Mouse (Mus musculus) heart, embryonic 10.5 days (tissue): Measurements from ENCODE around the gene Gdf1. TPM values are rescaled to one million over a fixed set of nuclear protein-coding genes. Genes with fewer than 3 reads are reported as not detected.
A peak's percentile ranks its signal among the peaks of the same experiment; 100 is the strongest.

ENCODE experiments used
- DNase-seq: peaks from one replicate; pipeline ENCODE4 v3.0.0-alpha.2; 2017; ENCODE audit warnings: low spot score
- H3K27ac ChIP-seq: fragments of 300-500 bp; sonication (generic); 2 replicates; pipeline ENCODE4 v1.5.1; 2016; ENCODE audit warnings: mild to moderate bottlenecking
- H3K27me3 ChIP-seq: fragments of 300-500 bp; sonication (generic); 2 replicates; pipeline ENCODE4 v1.6.1; 2016; ENCODE audit warnings: mild to moderate bottlenecking; ENCODE audit not compliant: poor library complexity, insufficient read depth, severe bottlenecking
- H3K36me3 ChIP-seq: fragments of 300-500 bp; sonication (generic); 2 replicates; pipeline ENCODE4 v1.6.1; 2016; ENCODE audit warnings: mild to moderate bottlenecking, moderate library complexity
- H3K4me1 ChIP-seq: fragments of 300-500 bp; sonication (generic); 2 replicates; pipeline ENCODE4 v1.6.1; 2016; ENCODE audit warnings: mild to moderate bottlenecking
- H3K4me3 ChIP-seq: fragments of 300-500 bp; sonication (generic); 2 replicates; pipeline ENCODE4 v1.5.1; 2016; ENCODE audit warnings: mild to moderate bottlenecking, moderate library complexity
- H3K9me3 ChIP-seq: fragments of 300-500 bp; sonication (generic); 2 replicates; pipeline ENCODE4 v1.6.1; 2016; ENCODE audit warnings: mild to moderate bottlenecking, moderate library complexity
- WGBS: fragments of 180-500 bp; shearing (Covaris S2); methylation state at CpG from one replicate; pipeline ENCODE4 v1.1.7; 2016; 5-methylcytosine and 5-hydroxymethylcytosine counted together
- polyA plus RNA-seq: library from polyadenylated mRNA; unstranded; fragments of >200 nt; fragmentation: Nextera tagmentation; extraction: Ambion mirVana; gene quantifications from 2 replicates; pipeline ENCODE4 v1.2.1, GENCODE M21; 2016

Gene Gdf1
- polyA plus RNA-seq, 1 experiment from 2014 or later: 4.2 TPM

DNA sequence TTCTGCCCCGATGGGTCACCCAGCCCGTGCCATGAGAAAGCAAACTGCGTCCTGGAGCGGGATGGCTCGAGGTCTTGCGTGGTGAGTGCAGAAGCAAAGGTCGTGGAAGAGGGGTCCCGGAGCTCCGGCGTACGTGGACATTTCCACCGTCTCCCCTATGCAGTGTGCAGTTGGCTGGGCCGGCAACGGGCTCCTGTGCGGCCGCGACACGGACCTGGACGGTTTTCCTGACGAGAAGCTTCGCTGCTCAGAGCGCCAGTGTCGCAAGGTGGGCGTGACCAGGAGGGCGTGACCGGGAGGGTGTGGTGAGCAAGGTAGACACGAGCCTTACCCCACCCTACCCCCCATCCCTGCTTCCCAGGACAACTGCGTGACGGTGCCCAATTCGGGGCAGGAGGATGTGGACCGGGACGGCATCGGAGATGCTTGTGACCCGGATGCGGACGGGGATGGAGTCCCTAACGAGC, 46.7 kb downstream of the Gdf1 start:
- H3K4me1 ChIP-seq: peaks cover 40% of the 10 kb centered on the region
- peak overlapping the region; percentile 30 for H3K4me3 ChIP-seq
- WGBS: 9% methylated on average over 37 of the region's 37 CpGs
- no peak for DNase-seq
- H3K27ac ChIP-seq: no peak overlapping the region
- H3K9me3 ChIP-seq: no peaks in the 10 kb centered on the region
- H3K27me3 ChIP-seq: peaks cover 98% of the 10 kb centered on the region
- no peaks in the 10 kb centered on the region for H3K36me3 ChIP-seq

DNA sequence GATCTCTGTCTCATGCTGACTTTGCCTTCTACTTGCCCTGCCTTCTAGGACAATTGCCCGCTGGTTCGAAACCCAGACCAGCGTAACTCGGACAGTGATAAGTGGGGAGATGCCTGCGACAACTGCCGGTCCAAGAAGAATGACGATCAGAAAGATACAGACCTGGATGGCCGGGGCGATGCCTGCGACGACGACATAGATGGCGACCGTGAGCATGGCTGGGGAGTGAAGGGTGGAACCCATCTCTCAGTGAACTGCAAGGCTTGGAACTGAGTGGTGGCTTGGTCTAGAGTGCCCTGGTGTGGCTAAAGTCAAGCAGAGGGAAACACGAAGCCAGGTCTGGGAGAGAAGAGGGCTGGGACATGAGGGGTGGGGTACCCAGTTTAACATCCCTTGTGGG, 47.4 kb downstream of the Gdf1 start:
- Histone ChIP-seq H3K36me3 (no peaks in the 10 kb centered on the region), H3K4me1 (peaks cover 37% of the 10 kb centered on the region), H3K27me3 (peaks cover 98% of the 10 kb centered on the region), H3K9me3 (no peaks in the 10 kb centered on the region), H3K27ac (no peak overlapping the region), H3K4me3 (no peak overlapping the region)
- no peak for DNase-seq
- 13% methylated on average over 15 of the region's 15 CpGs for WGBS

DNA sequence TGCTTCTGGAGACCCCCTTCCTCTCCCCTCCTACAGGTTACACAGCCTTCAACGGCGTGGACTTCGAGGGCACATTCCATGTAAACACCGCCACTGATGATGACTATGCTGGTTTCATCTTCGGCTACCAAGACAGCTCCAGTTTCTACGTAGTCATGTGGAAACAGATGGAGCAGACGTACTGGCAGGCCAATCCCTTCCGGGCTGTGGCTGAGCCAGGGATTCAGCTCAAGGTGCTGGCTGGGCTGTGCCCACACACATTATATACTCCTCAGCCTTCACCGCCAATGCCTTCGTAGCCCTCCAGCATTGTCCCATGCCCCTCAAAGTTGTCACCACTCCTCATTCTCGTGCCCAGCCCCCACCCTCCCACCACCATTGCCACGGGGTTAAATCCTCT, 50.5 kb downstream of the Gdf1 start:
- no peak for DNase-seq
- no peak overlapping the region for H3K4me3 ChIP-seq
- 78% methylated on average over 12 of the region's 12 CpGs for WGBS
- H3K27me3 ChIP-seq: peaks cover 79% of the 10 kb centered on the region
- H3K36me3 ChIP-seq: 0 out of 2 replicates have a peak, but pooled peaks cover 5% of the 10 kb centered on the region
- peaks cover 15% of the 10 kb centered on the region for H3K4me1 ChIP-seq
- no peaks in the 10 kb centered on the region for H3K9me3 ChIP-seq
- no peak overlapping the region for H3K27ac ChIP-seq

Other genes starting within 250 kb of the Gdf1 start
- gene Hapln4, start 246.4 kb upstream of the Gdf1 start, polyA plus RNA-seq: 0.30 and 0.62 TPM in 2 replicates
- gene Ncan, start 208.9 kb upstream of the Gdf1 start, polyA plus RNA-seq: 0.06 and 0.29 TPM in 2 replicates
- 35.4 and 39.6 TPM in 2 replicates for gene Nr2c2ap, start 198.5 kb upstream of the Gdf1 start, polyA plus RNA-seq
- gene Rfxank, start 190.7 kb upstream of the Gdf1 start, polyA plus RNA-seq: 16.5 and 18.3 TPM in 2 replicates
- 39.6 and 43.9 TPM in 2 replicates for gene Borcs8, start 190.3 kb upstream of the Gdf1 start, polyA plus RNA-seq
- 0.23 and 0.53 TPM in 2 replicates for gene Mef2b, start 190.1 kb upstream of the Gdf1 start, polyA plus RNA-seq
- gene Tmem161a, start 157.5 kb upstream of the Gdf1 start, polyA plus RNA-seq: 93.9 and 123 TPM in 2 replicates
- 5.8 and 9.5 TPM in 2 replicates for gene Slc25a42, start 117.5 kb upstream of the Gdf1 start, polyA plus RNA-seq
- gene Sugp2, start 95.6 kb upstream of the Gdf1 start, polyA plus RNA-seq: 34.7 and 34.8 TPM in 2 replicates
- 29.5 and 31.6 TPM in 2 replicates for gene Armc6, start 95.4 kb upstream of the Gdf1 start, polyA plus RNA-seq
- 42.7 and 80.5 TPM in 2 replicates for gene Homer3, start 47.0 kb upstream of the Gdf1 start, polyA plus RNA-seq
- 40.5 and 47.5 TPM in 2 replicates for gene Ddx49, start 27.3 kb upstream of the Gdf1 start, polyA plus RNA-seq
- 379 and 398 TPM in 2 replicates for gene Cope, start 27.3 kb upstream of the Gdf1 start, polyA plus RNA-seq
- gene Cers1, start 14.0 kb upstream of the Gdf1 start, polyA plus RNA-seq: 1.4 TPM in 2 replicates
- gene Upf1, start 23.5 kb downstream of the Gdf1 start, polyA plus RNA-seq: 14.5 and 19.8 TPM in 2 replicates
- gene Comp, start 43.7 kb downstream of the Gdf1 start, polyA plus RNA-seq: 0.43 and 1.2 TPM in 2 replicates
- 13.0 and 15.8 TPM in 2 replicates for gene Crtc1, start 109.8 kb downstream of the Gdf1 start, polyA plus RNA-seq
- 15.6 and 15.7 TPM in 2 replicates for gene Klhl26, start 147.2 kb downstream of the Gdf1 start, polyA plus RNA-seq
- 1.2 and 3.6 TPM in 2 replicates for gene Tmem59l, start 157.5 kb downstream of the Gdf1 start, polyA plus RNA-seq
- gene Crlf1, start 163.3 kb downstream of the Gdf1 start, polyA plus RNA-seq: 1.8 and 3.2 TPM in 2 replicates
- gene Rex1bd, start 176.9 kb downstream of the Gdf1 start, polyA plus RNA-seq: 127 and 128 TPM in 2 replicates
- 751 and 801 TPM in 2 replicates for gene Uba52, start 181.0 kb downstream of the Gdf1 start, polyA plus RNA-seq
- gene Fkbp8, start 197.9 kb downstream of the Gdf1 start, polyA plus RNA-seq: 295 and 310 TPM in 2 replicates
- gene Kxd1, start 198.1 kb downstream of the Gdf1 start, polyA plus RNA-seq: 67.0 and 68.3 TPM in 2 replicates
- gene Ell, start 209.6 kb downstream of the Gdf1 start, polyA plus RNA-seq: 15.8 and 18.5 TPM in 2 replicates